Mouse (Mus musculus) CD4-positive helper T cell, adult 2 months (primary cell): ENCODE data around the gene Lrit3.
"Not testable (repeated sequence)": the region's sequence is repeated elsewhere in the genome, so short reads cannot be mapped to it uniquely, and the experiment has no call there.

Experiments used
- DNase-seq: peaks from one replicate; pipeline ENCODE4 v3.0.0-alpha.2; 2012; ENCODE audit warnings: low read depth, missing footprints, low spot score

Gene Lrit3

DNA sequence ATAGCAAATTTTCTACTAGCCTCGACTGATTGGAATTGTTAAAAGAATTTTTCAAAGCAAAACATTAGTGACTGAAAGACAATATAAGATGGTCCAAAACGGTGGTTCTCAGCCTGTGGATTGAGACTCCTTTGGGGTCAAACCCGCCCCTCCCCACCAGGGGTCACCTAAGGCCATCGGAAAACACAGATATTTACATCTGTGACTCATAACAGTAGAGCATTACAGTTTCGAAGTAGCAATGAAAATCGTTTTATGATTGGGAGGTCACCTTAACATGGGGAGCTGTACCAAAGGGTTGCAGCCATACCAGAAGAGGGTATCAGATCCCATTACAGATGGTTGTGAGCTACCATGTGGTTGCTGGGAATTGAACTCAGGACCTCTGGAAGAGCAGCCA is 32.6 kb downstream of the Lrit3 start:
- DNase-seq = no peak

DNA sequence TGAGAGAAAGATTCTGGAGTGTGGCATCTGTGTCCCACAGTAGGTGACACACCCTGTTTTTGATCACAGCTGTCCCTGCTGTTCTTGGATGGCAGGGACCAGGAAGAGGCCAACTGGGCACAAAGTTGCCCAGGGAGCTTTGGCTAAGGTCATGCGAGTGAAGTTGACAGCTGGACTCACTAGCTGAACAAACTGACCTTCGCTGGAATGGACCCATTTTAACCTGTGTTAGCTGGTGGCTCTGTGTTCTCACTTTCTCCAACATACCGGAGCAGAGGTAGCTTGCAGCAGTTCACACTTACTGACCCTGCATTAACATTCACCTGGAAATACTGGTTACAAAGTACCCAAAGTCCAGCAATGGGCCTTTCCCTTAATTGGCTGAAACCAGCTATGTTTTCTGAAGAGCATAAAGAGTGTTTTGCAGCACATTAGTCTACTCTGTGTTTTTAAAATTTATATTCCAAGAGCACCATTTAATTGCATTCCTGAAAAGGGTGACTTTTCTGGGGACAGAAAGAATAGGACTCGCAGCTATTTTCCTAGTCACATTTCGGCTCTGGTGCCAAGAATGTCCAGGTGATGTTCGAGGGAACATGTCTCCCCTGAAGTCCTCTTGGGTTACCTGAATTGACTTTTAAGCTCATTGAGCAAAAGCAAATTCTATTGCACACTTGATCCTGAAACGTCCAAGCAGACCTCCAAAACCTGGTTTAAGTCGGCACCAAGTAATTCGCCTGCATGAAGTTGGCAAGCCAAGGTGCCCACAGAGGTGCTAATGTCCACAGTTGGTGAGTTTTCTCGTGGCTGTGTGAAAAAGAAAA is 36.6 kb downstream of the Lrit3 start:
- no peak for DNase-seq

DNA sequence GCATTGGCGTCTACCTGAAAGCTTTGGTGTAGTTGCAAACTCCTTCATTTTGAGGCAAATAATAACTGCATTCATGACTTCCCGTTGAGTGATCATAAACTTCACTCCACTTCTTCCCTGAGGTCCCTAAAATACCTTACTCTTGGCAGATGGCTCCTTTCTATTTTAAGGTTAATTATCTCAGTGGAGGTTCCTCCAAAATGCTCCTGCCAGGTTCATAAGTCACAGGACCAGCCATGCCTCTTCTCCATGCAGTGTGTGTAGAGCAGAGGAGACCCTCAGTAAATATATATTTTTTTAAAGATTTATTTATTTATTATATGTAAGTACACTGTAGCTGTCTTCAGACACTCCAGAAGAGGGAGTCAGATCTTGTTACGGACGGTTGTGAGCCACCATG is 37.7 kb downstream of the Lrit3 start:
- DNase-seq = no peak

DNA sequence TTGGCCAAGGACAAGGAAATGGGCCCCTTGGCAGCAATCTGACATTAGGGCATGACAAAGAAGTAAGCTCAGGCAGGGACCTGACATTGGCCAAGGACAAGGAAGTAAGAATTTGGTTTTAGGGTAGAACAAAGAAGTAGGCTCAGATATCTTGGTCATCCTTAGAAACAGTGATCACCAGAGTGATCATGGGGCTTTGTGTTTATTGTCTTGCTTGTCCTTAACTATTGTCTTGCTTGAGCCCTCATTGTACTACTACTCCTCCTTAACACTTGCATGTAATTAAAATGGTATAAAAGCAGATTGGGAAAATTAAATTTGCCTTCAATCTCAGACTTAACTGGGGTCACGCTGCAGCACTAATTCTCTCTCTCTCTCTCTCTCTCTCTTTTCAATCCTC is 46.2 kb downstream of the Lrit3 start:
- not testable (repeated sequence) for DNase-seq

DNA sequence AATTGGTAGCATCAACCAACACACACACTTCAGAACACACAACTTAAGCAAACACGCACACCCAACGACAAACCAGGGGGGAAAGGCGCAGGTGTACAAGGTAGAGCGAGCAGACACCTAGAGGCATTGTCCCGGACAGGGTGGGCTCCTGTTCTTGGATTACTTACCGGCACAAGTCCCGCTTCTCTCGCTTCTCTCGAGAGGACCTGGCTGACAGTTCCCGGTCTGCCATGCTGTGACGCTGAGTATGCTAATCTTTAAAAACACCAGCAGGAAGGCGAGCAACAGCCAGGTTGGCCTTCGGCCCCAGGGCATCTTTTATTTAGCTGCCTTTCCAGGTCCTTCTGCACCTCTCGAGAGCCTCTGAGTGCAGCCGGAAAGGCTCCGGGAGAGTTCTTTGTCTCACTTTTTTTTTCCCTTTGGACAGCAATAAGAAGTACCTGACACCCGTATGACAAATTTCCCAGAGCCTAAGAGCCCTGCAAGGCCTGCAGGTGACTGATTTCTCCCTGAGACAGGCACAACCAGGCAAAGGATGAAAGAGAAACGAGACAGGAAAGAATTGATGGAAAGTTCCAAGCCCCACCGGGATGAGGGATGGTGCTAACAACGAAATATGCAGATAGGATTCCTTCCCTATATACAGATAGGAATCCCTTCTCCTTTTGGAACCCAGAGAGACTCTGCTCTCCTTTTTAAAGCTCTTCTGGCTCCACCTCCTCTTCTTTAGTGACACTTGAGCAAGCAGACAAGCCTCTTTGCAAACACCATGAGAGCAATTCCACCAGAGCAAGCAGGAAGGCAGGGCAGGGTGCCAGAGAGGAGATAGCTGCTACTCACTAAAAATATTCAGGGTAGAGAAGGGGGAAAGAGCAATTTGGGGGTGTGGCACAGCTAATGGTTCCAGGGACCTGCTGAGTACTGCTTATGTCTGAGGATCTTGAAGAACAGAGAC is 48.9 kb downstream of the Lrit3 start, which contains the start of gene Egf:
TSS of gene Egf (minus strand) at position 667 of the 955 bp plus-strand sequence.
- no peak for DNase-seq

DNA sequence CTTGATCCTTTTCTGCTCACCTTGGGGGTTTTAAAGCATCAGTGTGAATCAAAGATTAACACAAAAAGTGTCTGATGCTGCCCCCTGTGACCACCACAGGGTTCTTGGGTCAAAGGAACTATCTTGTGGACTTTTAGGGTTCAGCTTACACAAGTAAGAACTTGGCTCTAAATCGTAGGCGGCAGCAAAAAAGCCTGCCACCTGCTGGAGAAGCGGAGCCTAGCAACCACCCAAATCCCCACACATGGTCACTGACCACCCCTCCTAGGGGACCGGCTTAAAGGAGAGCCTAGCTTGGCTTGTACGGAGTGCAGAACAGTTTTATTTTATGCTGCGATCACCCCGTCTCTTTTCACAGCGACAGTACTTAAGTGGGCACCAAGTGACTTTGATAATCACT is 59.0 kb downstream of the Lrit3 start:
- peak; percentile 21 for DNase-seq

DNA sequence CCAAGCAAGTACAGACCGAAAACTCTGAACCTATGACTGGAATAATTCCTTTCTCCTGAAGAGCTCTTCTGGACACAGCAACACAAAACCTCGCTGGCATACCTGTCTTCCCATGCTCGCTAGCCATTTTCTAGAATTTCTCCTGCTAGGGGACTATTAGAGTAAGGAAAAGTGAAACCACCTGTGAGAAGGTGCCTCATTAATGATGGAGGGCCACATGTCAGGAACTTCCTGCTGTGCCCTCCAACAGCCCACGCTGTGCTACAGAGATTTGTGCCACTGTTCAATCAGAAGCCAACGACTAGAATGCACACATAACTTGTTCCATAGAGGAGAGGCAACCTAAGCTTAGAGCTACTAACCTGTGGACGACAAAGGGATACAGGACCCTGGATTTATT is 61.0 kb downstream of the Lrit3 start:
- DNase-seq = no peak

DNA sequence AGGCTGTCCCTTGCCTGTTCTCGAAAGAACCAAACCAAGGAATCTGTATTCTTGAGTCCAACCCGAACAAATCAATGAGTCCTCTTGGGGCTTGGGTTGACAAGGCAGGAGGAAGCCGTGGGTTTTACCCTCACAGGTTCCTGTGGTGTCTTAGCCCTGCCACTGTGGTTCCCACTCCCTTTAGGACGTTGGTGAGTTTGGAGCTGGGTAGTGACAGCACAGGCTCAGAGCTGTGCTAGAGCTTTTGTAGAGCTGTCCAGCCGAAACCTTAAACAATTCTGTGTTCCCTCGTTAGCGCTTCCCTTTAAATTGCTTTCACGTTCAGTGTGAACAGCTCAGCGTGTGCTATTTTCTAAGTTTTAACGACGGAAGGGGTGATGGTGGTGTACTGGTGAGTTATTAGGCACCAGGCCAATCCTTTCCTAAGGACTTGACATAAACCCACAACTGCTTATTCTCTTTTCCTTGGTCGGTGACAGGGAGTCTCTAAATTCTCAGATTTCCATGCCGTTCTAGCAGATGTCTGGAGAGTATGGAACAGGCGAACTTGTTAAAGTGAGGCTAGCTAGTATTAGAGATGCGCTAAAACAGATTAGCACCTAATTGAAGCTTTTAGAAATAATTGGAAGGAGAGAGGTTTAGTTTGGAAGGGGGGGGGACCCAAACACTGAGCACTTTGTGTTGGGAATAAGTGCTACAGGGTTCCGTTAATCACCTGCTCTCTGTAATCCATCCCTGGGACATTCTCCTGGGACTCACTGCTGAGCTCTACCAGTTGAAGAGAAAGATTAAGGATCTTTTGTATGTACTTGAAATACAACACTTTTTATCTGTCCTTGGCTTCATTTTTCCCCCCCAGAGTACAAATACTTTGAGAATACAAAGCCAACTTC is 65.3 kb downstream of the Lrit3 start:
- DNase-seq = no peak
